Mouse (Mus musculus): ENCODE results near the gene Recql5.

Gene Recql5

GRCm38 (mm10) chr11:115933108-115933746, at the start of gene Recql5, which contains the start of gene Sap30bp:
Gene Recql5, minus strand, starts transcription at chr11:115933477.
Gene Sap30bp, plus strand, starts transcription at chr11:115933282.
- DNase-seq: peak; percentile 95

GRCm38 (mm10) chr11:115982472-115982871, 49.2 kb upstream of the Recql5 start:
- peak; percentile 35 for DNase-seq

DNA sequence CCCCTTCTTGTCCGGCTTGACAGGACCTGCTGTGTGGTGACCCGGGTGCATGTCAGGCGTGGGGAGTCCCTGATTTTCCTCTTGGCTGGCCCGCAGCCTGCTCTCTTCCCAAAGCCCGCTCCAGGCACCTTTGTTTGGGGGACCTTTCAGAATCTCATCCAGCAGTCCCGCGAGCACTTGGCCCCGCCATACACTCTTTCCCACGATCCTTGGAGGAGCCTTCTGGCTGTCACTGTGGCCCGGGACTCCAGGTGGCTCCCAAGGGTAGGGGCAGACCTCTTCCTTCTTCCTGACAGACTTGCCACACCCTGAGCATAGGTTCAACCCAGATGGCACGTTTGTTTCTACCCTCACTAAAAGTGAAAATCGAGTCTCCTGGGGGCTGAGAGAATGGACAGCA, 42.3 kb upstream of the Recql5 start:
- no peak for DNase-seq

DNA sequence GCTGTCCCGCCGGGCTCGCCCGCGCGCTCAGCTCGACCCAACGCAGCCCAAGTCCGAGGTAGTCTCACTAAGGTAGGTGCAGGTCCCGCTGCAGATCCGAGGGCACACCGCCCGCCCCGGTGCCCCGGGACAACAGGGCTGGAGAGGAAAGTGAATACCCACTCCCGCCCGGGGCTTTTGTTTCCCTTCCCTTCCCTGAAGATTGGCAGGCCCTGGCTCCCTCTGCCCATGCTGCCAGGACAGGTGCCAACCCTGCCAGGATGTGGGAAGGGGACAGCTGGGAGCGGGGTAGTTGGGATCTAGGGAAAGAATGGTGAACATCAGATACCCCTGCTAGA, 41.8 kb upstream of the Recql5 start:
- no peak for DNase-seq

- DNase-seq: no peak
These were observed 41.2 kb upstream of the Recql5 start, which contains the start of gene Itgb4 for GRCm38 (mm10) chr11:115974309-115975082. Gene Itgb4, plus strand, starts transcription at chr11:115974709.

GRCm38 (mm10) chr11:115971016-115971415, 37.7 kb upstream of the Recql5 start:
- DNase-seq: no peak

- no peak for DNase-seq
These were observed 36.9 kb upstream of the Recql5 start for GRCm38 (mm10) chr11:115970006-115970673.

DNA sequence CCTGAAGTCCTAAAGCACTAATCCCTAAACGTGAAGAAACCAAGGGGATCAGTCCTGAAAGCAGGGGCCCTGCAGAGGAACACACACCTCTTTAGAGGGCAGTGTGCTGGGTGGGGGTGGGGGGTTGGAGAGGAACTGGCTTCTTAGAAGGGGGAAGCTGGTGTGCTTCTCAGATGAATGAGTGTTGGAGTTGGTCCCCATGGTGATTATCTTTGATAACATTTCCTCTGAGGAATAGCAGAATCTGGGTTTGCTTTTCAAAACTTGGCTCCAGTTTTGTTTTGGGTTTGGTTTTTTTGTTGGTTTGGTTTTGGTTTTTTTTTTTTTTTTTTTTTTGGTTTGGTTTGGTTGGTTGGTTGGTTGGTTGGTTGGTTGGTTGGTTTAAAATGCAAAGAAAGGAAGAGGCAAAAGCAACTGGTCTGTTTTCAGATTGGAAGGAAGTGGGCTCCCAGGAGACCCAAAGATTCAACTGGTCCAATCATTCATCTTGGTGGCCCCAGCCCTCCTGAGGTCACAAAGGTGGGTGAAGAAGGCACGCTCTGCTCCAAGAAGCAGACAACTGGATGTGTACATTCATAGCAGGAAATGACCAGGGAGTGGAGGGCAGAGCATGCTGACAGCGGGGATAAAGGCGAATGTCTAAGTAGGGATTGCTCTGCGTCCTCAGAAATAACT, 35.6 kb upstream of the Recql5 start:
- DNase-seq: no peak

DNA sequence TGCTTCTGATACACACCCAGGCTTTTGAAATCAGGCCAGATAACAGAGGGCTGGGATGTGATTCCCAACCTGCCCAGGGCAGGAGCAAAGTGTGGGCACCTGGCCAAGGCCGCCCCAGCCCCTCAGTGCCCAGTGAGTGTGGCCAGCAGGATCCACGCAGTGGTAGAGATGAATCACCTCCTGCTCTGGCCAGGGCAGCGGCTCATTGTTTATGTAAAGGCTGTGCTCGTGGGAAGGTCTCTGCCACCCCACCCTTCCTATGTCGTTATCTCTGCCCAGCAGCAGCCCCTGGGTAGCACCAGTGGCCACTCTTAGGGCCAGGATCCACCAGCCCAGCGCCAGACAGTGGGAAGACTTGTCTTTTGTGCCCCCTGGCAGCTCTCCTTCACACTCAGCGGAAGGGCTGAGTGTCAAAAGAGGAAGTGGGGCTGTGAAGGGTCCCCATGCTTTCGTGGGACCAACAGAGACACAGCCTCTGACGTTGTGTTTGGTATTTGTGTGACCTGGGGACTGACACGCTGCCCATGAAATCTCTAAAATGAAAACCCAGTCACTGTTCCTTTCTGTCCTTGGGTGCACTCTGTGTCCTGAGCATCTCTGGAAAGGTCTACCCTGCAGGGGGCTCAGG, 31.8 kb upstream of the Recql5 start:
- no peak for DNase-seq

DNA sequence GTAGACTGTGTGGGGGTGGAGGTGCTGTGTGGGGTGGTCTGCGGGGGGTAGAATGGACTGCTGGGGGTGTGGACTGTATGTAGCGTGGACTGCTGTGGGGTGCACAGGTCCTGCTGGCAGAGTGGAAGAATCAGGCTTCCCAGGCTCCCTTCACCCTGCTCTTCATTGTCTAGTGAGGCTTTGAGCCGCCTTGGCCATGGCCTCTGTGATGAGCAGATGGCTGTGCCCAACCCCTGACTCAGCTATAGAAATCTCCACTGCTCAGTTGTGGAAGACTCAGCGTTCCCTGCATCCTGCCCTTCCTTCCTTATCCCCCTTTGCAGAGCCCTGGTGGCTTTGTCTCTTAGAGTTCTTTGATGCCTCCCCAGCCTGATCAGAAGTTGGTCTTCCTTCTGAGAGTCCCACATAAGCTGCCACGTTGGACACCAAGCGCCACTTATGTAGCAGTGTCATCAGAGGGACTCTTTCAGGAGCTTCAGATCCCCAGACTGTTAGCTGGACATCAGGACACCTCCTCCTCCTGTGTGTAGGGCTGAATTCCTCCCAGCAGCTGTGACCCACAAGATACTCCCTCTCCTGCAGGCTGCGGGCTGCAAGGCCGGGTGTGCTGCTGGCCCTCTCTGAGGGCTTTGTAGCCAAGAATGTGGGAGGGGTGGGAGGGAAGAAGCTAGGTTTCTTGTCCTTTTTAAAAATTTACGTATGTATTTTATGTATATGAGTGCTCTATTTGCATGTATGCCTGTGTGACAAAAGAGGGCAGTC, 29.6 kb upstream of the Recql5 start:
- DNase-seq: no peak

GRCm38 (mm10) chr11:115959018-115959417, 25.7 kb upstream of the Recql5 start:
- DNase-seq: no peak

DNA sequence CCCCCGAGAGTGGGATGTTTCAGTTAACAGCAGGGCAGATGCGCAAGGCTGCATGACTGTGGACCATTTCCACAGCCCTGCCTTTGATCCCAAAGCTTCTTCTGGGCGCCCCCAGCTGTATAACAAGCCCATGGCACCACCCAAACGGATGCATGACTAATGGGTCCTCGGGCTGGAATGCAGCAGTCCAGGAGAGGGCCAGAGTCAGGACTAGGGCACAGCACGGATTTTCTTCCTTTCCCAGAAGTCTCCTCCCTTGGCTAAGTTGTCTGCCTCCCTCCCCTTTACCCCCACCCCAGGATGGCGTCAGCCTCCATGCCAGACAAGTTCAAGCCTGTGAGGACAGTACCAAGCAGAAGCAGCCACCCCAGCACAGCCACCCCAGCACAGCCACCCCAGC, 24.7 kb upstream of the Recql5 start:
- DNase-seq: no peak

GRCm38 (mm10) chr11:115956453-115956852, 23.2 kb upstream of the Recql5 start:
- no peak for DNase-seq

DNA sequence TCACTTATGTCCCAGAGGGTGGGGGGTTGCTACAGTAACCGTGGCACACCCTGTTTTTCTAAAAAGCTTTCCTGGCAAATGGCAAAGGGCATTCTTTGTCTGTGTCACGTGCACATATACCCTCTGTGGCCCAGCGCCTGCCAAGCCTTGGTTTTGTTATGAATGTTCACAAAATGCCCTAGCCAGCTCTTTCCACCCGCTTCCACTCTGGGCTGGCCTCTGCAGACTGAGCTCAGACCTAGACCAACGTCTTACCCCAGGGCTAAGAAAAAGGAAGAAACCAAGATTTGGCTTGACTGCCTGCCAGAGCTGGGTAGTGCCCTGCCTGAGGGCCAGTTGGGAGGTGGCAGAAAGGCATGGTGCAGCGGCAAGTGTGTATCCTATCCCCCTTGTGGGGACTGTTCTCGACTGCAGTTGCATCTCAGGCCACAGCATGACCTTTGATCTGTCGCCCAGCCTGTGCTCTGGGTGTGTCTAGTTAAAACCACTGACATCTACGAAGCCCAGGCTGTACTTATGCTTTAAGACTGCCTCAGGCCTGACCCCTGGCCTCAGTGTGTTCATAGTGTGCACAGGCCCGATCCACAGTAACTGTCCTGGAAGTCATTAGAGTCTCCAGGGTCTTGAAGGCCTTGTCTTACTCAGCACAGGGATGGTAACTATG, 22.1 kb upstream of the Recql5 start:
- DNase-seq: no peak

DNA sequence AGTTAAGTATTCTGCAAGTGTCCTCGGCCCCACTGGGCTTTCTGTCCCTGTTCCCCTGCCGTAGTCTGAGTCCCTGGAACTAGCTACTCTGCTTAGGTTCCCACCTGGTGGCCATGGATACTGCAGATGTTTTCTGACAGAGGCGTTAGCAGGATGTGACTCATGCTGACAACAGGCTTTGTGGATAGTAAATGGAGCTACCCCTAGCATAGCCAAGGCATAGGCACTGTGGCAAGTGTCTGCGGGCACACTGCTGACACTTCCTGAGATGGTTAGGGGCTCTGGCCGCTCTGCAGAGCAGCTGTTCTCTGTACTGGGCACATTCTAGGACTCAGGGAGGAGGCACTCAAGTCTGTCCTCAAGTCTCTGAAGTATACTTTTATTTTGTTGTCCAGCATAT, 21.4 kb upstream of the Recql5 start:
- DNase-seq: no peak

GRCm38 (mm10) chr11:115950719-115951118, 17.4 kb upstream of the Recql5 start:
- no peak for DNase-seq

DNA sequence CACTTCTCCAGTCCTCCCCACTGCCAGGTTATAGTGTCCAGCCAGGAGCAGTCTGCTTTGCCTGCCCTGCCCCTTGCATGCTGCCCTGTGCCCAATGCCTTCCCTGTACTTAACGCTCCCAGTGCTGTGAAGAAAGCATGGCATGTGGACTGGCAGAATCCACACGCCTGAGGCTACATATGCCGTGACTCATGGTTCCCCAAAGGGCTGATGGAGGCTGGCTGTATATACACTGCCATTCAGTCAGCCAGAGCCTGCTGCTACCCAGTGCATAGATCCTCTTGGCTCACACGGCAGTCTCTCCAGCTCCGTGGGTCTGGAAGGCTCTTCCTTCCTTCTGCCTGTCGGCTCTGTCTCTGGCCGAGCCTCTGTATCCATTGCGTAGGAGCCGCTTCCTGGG, 15.0 kb upstream of the Recql5 start:
- DNase-seq: no peak

DNA sequence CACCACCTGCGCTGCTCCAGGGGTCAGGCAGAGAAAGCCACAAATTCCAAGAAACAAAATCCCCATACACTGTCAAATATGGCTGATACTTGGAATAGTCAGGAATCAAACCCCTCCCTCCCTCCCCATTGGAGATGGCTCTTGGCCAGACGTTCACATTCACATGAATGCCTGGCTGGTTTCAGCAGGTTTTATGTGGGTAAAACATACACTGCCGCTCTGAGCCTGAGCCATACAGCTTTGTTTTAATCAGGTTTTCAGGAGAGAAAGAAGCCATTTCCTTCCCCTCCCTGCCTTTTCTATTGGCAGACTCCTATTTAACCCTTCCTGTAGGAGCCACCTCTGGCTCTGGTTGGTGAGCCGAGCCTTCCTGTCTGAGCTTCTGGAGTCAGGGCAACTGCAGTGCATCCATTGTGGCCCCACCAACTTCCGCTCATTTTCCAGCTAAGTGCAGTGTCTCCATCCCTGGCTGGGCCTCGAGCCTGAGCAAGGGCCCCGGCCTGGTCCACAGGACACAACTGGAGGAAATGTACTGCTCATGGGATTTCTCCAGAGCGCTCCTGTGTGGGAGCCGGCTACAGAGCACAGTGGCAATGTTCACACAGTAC, 13.0 kb upstream of the Recql5 start:
- no peak for DNase-seq

DNA sequence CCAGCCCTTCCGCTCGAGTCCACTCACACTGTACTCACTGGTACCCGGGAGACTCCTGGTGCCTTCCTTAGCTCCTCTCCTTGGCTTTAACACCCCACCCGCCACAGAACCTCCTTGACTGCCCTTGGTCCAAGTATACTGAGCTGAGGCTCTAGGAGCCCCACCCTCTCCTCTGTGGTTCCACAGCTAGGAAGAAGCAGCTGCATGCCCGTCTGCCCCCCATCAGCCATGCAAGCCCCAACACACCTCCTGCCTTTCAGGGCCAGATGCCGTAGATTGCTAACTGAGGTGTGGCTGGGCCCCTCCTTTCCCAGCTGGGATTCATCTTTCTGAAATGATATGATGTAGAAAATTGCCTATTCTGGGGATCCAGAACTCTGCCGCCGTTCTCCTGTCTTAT, 12.0 kb upstream of the Recql5 start:
- DNase-seq: no peak

DNA sequence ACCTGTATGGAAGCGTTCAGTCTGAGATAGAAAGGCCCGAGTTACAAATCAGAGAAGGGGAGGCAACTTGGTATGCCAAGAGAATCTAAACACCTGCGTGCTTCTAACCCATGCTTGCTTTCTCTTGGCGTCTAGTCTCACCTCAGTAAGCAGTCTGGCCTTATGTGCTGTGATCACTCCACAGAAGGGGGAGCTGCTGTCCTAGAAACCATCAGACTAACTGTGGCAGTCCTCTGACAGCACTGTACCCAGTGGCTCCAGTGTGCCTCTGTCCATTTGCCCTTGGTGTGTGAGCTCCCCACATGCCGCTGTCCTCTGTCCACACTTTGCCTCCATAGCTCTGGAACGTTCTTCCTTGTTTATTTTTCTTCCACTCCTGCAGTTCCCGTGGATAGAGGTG, 8.7 kb upstream of the Recql5 start:
- DNase-seq: no peak

DNA sequence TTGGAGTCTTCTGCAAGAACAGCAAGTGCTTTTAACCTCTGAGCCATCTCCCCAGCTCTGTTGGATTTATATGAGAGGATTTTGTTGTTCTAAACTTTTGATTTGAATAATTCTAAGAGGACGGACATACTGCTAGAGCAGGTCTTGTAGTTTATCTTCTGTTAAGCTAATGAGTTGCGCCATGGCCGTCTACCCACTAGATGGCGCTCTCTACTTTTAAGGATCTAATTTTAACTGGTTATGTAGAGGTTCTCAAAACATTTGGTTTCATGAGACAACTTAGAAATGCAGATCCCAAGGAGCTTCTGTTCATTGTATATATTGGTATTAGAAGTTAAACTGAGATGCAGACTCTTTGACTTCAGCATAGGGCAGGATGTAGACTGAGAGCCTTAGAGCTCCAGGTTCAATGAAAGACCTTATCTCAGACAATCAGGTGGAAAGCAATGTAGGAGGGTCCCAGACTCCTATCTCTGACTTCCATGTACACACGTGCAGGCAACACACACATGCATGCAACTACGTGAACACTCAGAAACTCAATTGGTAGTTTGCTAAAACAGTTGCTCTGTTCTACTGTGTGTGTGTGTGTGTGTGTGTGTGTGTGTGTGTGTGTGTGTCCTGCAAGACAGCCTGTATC, 6.5 kb upstream of the Recql5 start:
- DNase-seq: peak; percentile 62

Measured in cerebellum, adult 11 months (tissue).